Mouse (Mus musculus): Measurements from ENCODE around the gene 1600014C23Rik. TPM values are rescaled to one million over a fixed set of nuclear protein-coding genes. Genes with fewer than 3 reads are reported as not detected.

The 1600014C23Rik gene
- total RNA-seq, 2 experiments from 2014 or later = not detected

GRCm38 (mm10) chr17:45727983-45728723 lies 5.5 kb downstream of the 1600014C23Rik start:
- ATAC-seq (replicated peaks; ENCODE audit: poor library complexity) = no peak

- ATAC-seq (replicated peaks; ENCODE audit: poor library complexity) = no peak
Observed at GRCm38 (mm10) chr17:45727481-45727880, 6.2 kb downstream of the 1600014C23Rik start.

- peak; percentile 41 for ATAC-seq (replicated peaks; ENCODE audit: poor library complexity)
Observed at GRCm38 (mm10) chr17:45726249-45726648, 7.4 kb downstream of the 1600014C23Rik start.

- ATAC-seq (replicated peaks; ENCODE audit: poor library complexity) = no peak
Observed at GRCm38 (mm10) chr17:45724574-45724921, 9.1 kb downstream of the 1600014C23Rik start.

- peak; percentile 93 for ATAC-seq (replicated peaks; ENCODE audit: poor library complexity)
Observed at GRCm38 (mm10) chr17:45723732-45724573, 9.7 kb downstream of the 1600014C23Rik start.

GRCm38 (mm10) chr17:45718323-45718722 lies 15.3 kb downstream of the 1600014C23Rik start:
- peak; percentile 98 for ATAC-seq (replicated peaks; ENCODE audit: poor library complexity)

- 0 out of 2 replicates have a peak, but pooled peaks have one; percentile 47 for ATAC-seq (replicated peaks; ENCODE audit: poor library complexity)
Observed at GRCm38 (mm10) chr17:45711525-45711924, 22.1 kb downstream of the 1600014C23Rik start.

GRCm38 (mm10) chr17:45710407-45710806 lies 23.2 kb downstream of the 1600014C23Rik start:
- peak; percentile 47; the same call in 1 of the 2 replicates for ATAC-seq (replicated peaks; ENCODE audit: poor library complexity)

GRCm38 (mm10) chr17:45709829-45710228 lies 23.8 kb downstream of the 1600014C23Rik start:
- no peak for ATAC-seq (replicated peaks; ENCODE audit: poor library complexity)

GRCm38 (mm10) chr17:45708179-45708578 lies 25.5 kb downstream of the 1600014C23Rik start:
- no peak for ATAC-seq (replicated peaks; ENCODE audit: poor library complexity)

GRCm38 (mm10) chr17:45707376-45707775 lies 26.3 kb downstream of the 1600014C23Rik start:
- no peak for ATAC-seq (replicated peaks; ENCODE audit: poor library complexity)

GRCm38 (mm10) chr17:45706796-45707195 lies 26.8 kb downstream of the 1600014C23Rik start:
- no peak for ATAC-seq (replicated peaks; ENCODE audit: poor library complexity)

GRCm38 (mm10) chr17:45703187-45703586 lies 30.5 kb downstream of the 1600014C23Rik start:
- peak; percentile 88 for ATAC-seq (replicated peaks; ENCODE audit: poor library complexity)

GRCm38 (mm10) chr17:45702254-45702653 lies 31.4 kb downstream of the 1600014C23Rik start:
- no peak for ATAC-seq (replicated peaks; ENCODE audit: poor library complexity)

GRCm38 (mm10) chr17:45701236-45701591 lies 32.4 kb downstream of the 1600014C23Rik start:
- ATAC-seq (replicated peaks; ENCODE audit: poor library complexity) = no peak

- ATAC-seq (replicated peaks; ENCODE audit: poor library complexity) = no peak
Observed at GRCm38 (mm10) chr17:45700496-45701235, 33.0 kb downstream of the 1600014C23Rik start.

GRCm38 (mm10) chr17:45699039-45699740 lies 34.5 kb downstream of the 1600014C23Rik start:
- ATAC-seq (replicated peaks; ENCODE audit: poor library complexity) = no peak

- no peak for ATAC-seq (replicated peaks; ENCODE audit: poor library complexity)
Observed at GRCm38 (mm10) chr17:45698368-45698767, 35.3 kb downstream of the 1600014C23Rik start.

GRCm38 (mm10) chr17:45696981-45697380 lies 36.7 kb downstream of the 1600014C23Rik start:
- no peak for ATAC-seq (replicated peaks; ENCODE audit: poor library complexity)

- peak; percentile 67 for ATAC-seq (replicated peaks; ENCODE audit: poor library complexity)
Observed at GRCm38 (mm10) chr17:45695227-45696120, 38.2 kb downstream of the 1600014C23Rik start.
